Mouse (Mus musculus) lung, adult 18-20 months (tissue): ENCODE measurements around the gene Sfxn3.

ENCODE experiments used
- DNase-seq, 2 experiments: peaks; one replicate each; pipeline ENCODE4 v3.0.0; 2022; ENCODE audit warnings: mixed read lengths in 2 of 2

Sfxn3 gene

GRCm38 (mm10) chr19:45047417-45047934 lies at the start of gene Sfxn3:
Gene Sfxn3 (plus strand): TSS chr19:45047503.
- DNase-seq: peak; percentile 95 to 97

- no peak for DNase-seq
These were observed 49.5 kb upstream of the Sfxn3 start for GRCm38 (mm10) chr19:44997786-44998185.

- DNase-seq: no peak
These were observed 47.7 kb upstream of the Sfxn3 start for GRCm38 (mm10) chr19:44999647-45000046.

GRCm38 (mm10) chr19:45002301-45002700 lies 45.0 kb upstream of the Sfxn3 start:
- no peak for DNase-seq

- DNase-seq: no peak
These were observed 43.4 kb upstream of the Sfxn3 start for GRCm38 (mm10) chr19:45003740-45004516.

GRCm38 (mm10) chr19:45005444-45005843 lies 41.9 kb upstream of the Sfxn3 start, which contains the start of gene Twnk:
Gene Twnk (plus strand): TSS chr19:45005663.
- DNase-seq: peak; percentile 71 to 76

GRCm38 (mm10) chr19:45005957-45006712 lies 41.2 kb upstream of the Sfxn3 start, which contains the start of gene Mrpl43:
Gene Mrpl43 (minus strand): TSS chr19:45006442.
- peak; percentile 97 to 98 for DNase-seq

- DNase-seq: no peak
These were observed 40.3 kb upstream of the Sfxn3 start for GRCm38 (mm10) chr19:45007021-45007420.

GRCm38 (mm10) chr19:45007425-45008191 lies 39.7 kb upstream of the Sfxn3 start:
- DNase-seq: no peak

GRCm38 (mm10) chr19:45010646-45011045 lies 36.7 kb upstream of the Sfxn3 start:
- DNase-seq: no peak

GRCm38 (mm10) chr19:45012219-45012618 lies 35.1 kb upstream of the Sfxn3 start:
- no peak for DNase-seq

GRCm38 (mm10) chr19:45012636-45013035 lies 34.7 kb upstream of the Sfxn3 start:
- DNase-seq: peak in 1 of 2 experiments; percentile 59

GRCm38 (mm10) chr19:45013581-45014225 lies 33.6 kb upstream of the Sfxn3 start:
- peak in 1 of 2 experiments; percentile 44 for DNase-seq

GRCm38 (mm10) chr19:45014335-45014971 lies 32.9 kb upstream of the Sfxn3 start, which contains the start of gene Lzts2:
Gene Lzts2 (plus strand): TSS chr19:45014414.
- DNase-seq: peak; percentile 57 to 69

GRCm38 (mm10) chr19:45014981-45015402 lies 32.3 kb upstream of the Sfxn3 start:
- DNase-seq: peak; percentile 75 to 83

GRCm38 (mm10) chr19:45015518-45016281 lies 31.6 kb upstream of the Sfxn3 start:
- peak; percentile 76 to 77 for DNase-seq

GRCm38 (mm10) chr19:45016341-45017215 lies 30.7 kb upstream of the Sfxn3 start:
- peak; percentile 81 to 87 for DNase-seq

- peak; percentile 78 to 87 for DNase-seq
These were observed 30.0 kb upstream of the Sfxn3 start for GRCm38 (mm10) chr19:45017216-45017771.

GRCm38 (mm10) chr19:45017909-45018308 lies 29.4 kb upstream of the Sfxn3 start:
- peak; percentile 87 to 92 for DNase-seq
